Mouse (Mus musculus) lung, adult 2 months (tissue): ENCODE data around the gene Snip1.

Source experiments
- CTCF ChIP-seq: fragments of 200-500 bp; IDR thresholded peaks from 2 replicates; pipeline ENCODE4 v1.5.1; 2011; ENCODE audit warnings: mild to moderate bottlenecking, low read length, control low read depth; ENCODE audit not compliant: insufficient read depth
- POLR2A ChIP-seq: fragments of 200-500 bp; IDR thresholded peaks from 2 replicates; pipeline ENCODE4 v1.6.1; 2011; ENCODE audit warnings: low read depth, mild to moderate bottlenecking, control low read depth, low read length, borderline replicate concordance; ENCODE audit errors: extremely low read depth

GRCm38 (mm10) chr4:125122431-125123278 lies 56.2 kb downstream of the Snip1 start:
- TF ChIP-seq POLR2A (no peak; the same call in 1 of the 2 replicates), CTCF (peak; percentile 18; the same call in 1 of the 2 replicates)
